Mouse (Mus musculus) right cerebral cortex, postnatal 14 days (tissue): Measurements from ENCODE around the gene Gemin5.
"Not testable (repeated sequence)": the region's sequence is repeated elsewhere in the genome, so short reads cannot be mapped to it uniquely, and the experiment has no call there.

Source experiments
- DNase-seq: peaks from one replicate; pipeline ENCODE4 v3.0.0; 2022

Gene Gemin5

GRCm38 (mm10) chr11:58168167-58168915, at the start of gene Gemin5:
Gene Gemin5 (minus strand): TSS chr11:58168539.
- peak; percentile 86 for DNase-seq

- DNase-seq = no peak
Observed at GRCm38 (mm10) chr11:58216823-58217222, 48.5 kb upstream of the Gemin5 start.

- no peak for DNase-seq
Observed at GRCm38 (mm10) chr11:58215814-58216213, 47.5 kb upstream of the Gemin5 start.

GRCm38 (mm10) chr11:58215049-58215430, 46.7 kb upstream of the Gemin5 start:
- DNase-seq = not testable (repeated sequence)

GRCm38 (mm10) chr11:58214391-58215048, 46.2 kb upstream of the Gemin5 start:
- DNase-seq = peak; percentile 50

- DNase-seq = no peak
Observed at GRCm38 (mm10) chr11:58213673-58214342, 45.5 kb upstream of the Gemin5 start.

GRCm38 (mm10) chr11:58211682-58212067, 43.3 kb upstream of the Gemin5 start:
- DNase-seq = no peak

GRCm38 (mm10) chr11:58211062-58211681, 42.8 kb upstream of the Gemin5 start:
- no peak for DNase-seq

GRCm38 (mm10) chr11:58210321-58210886, 42.1 kb upstream of the Gemin5 start:
- no peak for DNase-seq

GRCm38 (mm10) chr11:58201052-58201451, 32.7 kb upstream of the Gemin5 start:
- DNase-seq = no peak

GRCm38 (mm10) chr11:58200226-58200625, 31.9 kb upstream of the Gemin5 start:
- DNase-seq = no peak

- peak; percentile 41 for DNase-seq
Observed at GRCm38 (mm10) chr11:58199229-58200037, 31.1 kb upstream of the Gemin5 start, which contains the start of the genes Igtp and Irgm2. Gene Igtp (plus strand): TSS chr11:58199556. Gene Irgm2 (plus strand): TSS chr11:58199618.

- DNase-seq = no peak
Observed at GRCm38 (mm10) chr11:58198663-58199062, 30.3 kb upstream of the Gemin5 start.

GRCm38 (mm10) chr11:58193860-58194520, 25.7 kb upstream of the Gemin5 start:
- no peak for DNase-seq

- no peak for DNase-seq
Observed at GRCm38 (mm10) chr11:58193326-58193725, 25.0 kb upstream of the Gemin5 start.

- no peak for DNase-seq
Observed at GRCm38 (mm10) chr11:58189675-58190074, 21.3 kb upstream of the Gemin5 start.

GRCm38 (mm10) chr11:58183579-58183978, 15.2 kb upstream of the Gemin5 start:
- no peak for DNase-seq

GRCm38 (mm10) chr11:58180756-58181155, 12.4 kb upstream of the Gemin5 start:
- no peak for DNase-seq

GRCm38 (mm10) chr11:58179986-58180385, 11.6 kb upstream of the Gemin5 start:
- not testable (repeated sequence) for DNase-seq

GRCm38 (mm10) chr11:58179563-58179962, 11.2 kb upstream of the Gemin5 start:
- peak; percentile 59 for DNase-seq

GRCm38 (mm10) chr11:58171459-58172091, 3.2 kb upstream of the Gemin5 start, which contains the start of gene Mrpl22:
Gene Mrpl22 (plus strand): TSS chr11:58171661.
- peak; percentile 98 for DNase-seq
